Mouse (Mus musculus): ENCODE measurements around the gene Raver2. TPM values are rescaled to one million over a fixed set of nuclear protein-coding genes. Genes with fewer than 3 reads are reported as not detected.

The Raver2 gene
- polyA plus RNA-seq, 1 experiment from 2014 or later: 3.1 TPM

DNA sequence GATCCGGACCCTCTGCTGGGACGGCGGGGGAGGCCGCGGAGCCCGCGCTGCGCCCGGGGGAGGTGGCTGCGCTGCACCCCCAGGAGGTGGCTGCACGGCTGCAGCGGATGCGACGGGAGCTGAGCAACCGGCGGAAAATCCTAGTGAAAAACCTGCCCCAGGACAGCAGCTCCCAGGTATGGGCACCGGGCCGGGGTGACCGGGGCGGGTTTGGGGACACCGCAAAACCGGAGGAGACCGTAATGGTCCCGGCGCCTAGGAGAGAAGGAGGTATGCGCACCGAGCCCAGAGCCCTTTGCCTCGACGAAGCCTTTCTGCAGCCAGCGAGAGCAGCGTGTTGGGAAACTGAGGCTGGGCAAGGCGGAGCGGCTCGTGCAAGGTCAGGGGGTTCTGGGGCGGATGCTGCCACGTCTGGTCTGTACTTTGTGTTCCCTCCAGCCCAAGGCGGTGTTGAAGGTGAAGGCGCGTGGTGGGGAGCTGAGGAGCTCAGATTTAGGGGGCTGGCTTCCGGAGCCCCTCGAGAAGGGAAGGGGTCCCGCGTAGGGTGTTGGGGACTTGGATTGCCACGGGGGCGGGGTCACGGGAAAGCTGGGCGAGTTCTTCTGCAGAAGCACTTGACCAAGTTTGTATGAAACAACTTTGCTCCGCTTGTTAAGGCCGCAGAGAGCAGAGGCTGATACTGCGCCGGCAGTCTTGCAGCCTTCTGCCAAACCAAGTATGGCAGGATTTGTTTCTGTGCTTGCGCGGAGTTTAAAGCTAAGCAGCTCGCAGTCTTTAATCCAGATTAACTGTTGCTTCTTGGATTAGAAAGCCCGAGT lies 580 bp downstream of the Raver2 start:
- WGBS: 2% methylated on average over 55 of the region's 55 CpGs
- ATAC-seq: peak; percentile 51
- H3K9me3 ChIP-seq (ENCODE audit: control insufficient read depth): no peaks in the 10 kb centered on the region
- H3K36me3 ChIP-seq (ENCODE audit: control insufficient read depth, insufficient read depth): no peaks in the 10 kb centered on the region
- no peaks in the 10 kb centered on the region for H3K27me3 ChIP-seq (replicated peaks; ENCODE audit: control insufficient read depth, insufficient read depth, low read length)
- H3K9ac ChIP-seq (ENCODE audit: low read depth, low read length): peak overlapping the region; percentile 67
- no peak for TF ChIP-seq CTCF (IDR thresholded peaks at IDR 0.05; ENCODE audit: low read depth)
- no peaks in the 10 kb centered on the region for H3K4me1 ChIP-seq (replicated peaks; ENCODE audit: control insufficient read depth, insufficient read depth, low read length)
- peak overlapping the region; percentile 41 for H3K27ac ChIP-seq (ENCODE audit: low read depth, low read length)
- H3K4me2 ChIP-seq (replicated peaks; ENCODE audit: low read depth): peak overlapping the region; percentile 99
- peak overlapping the region; percentile 74 for H3K4me3 ChIP-seq (ENCODE audit: low read depth, low read length)

- no peak for ATAC-seq
- no peaks in the 10 kb centered on the region for H3K27me3 ChIP-seq (replicated peaks; ENCODE audit: control insufficient read depth, insufficient read depth, low read length)
- H3K9me3 ChIP-seq (ENCODE audit: control insufficient read depth): no peaks in the 10 kb centered on the region
- no peaks in the 10 kb centered on the region for H3K4me1 ChIP-seq (replicated peaks; ENCODE audit: control insufficient read depth, insufficient read depth, low read length)
- no peak overlapping the region for H3K4me2 ChIP-seq (replicated peaks; ENCODE audit: low read depth)
- TF ChIP-seq CTCF (IDR thresholded peaks at IDR 0.05; ENCODE audit: low read depth): no peak
- no peak overlapping the region for H3K27ac ChIP-seq (ENCODE audit: low read depth, low read length)
- no peak overlapping the region for H3K9ac ChIP-seq (ENCODE audit: low read depth, low read length)
- H3K36me3 ChIP-seq (ENCODE audit: control insufficient read depth, insufficient read depth): no peaks in the 10 kb centered on the region
- WGBS: 77% methylated on average over 4 of the region's 4 CpGs
- no peak overlapping the region for H3K4me3 ChIP-seq (ENCODE audit: low read depth, low read length)
Measured at GRCm38 (mm10) chr4:101071570-101071969, 2.8 kb downstream of the Raver2 start.

- Histone ChIP-seq H3K4me3 (ENCODE audit: low read depth, low read length) (no peak overlapping the region), H3K9ac (ENCODE audit: low read depth, low read length) (no peak overlapping the region), H3K4me2 (replicated peaks; ENCODE audit: low read depth) (no peak overlapping the region), H3K36me3 (ENCODE audit: control insufficient read depth, insufficient read depth) (no peaks in the 10 kb centered on the region), H3K9me3 (ENCODE audit: control insufficient read depth) (no peaks in the 10 kb centered on the region), H3K27me3 (replicated peaks; ENCODE audit: control insufficient read depth, insufficient read depth, low read length) (no peaks in the 10 kb centered on the region), H3K27ac (ENCODE audit: low read depth, low read length) (no peak overlapping the region), H3K4me1 (replicated peaks; ENCODE audit: control insufficient read depth, insufficient read depth, low read length) (0 out of 2 replicates have a peak, but pooled peaks cover 7% of the 10 kb centered on the region)
- WGBS: 33% methylated on average over 3 of the region's 3 CpGs
- no peak for ATAC-seq
- no peak for TF ChIP-seq CTCF (IDR thresholded peaks at IDR 0.05; ENCODE audit: low read depth)
Measured at GRCm38 (mm10) chr4:101076425-101076824, 7.6 kb downstream of the Raver2 start.

DNA sequence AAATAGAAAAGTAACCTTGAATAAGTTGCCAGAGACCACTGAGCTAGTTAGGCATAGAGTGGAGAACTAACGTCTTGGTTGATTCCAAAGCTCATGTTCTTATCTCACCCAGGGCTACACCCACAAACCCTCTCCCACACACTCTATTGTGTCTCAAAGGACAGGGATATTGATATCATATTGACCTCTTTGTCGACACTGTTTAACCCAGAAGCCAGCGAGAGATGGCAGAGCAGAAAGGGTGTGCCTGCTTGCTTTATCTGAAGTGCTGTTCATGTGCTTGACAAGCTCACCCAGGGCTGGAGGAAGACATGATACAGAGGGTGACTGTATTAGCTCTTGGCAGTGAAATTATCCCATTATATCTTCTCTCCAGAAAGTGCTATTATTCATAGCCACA lies 11.2 kb downstream of the Raver2 start:
- H3K27me3 ChIP-seq (replicated peaks; ENCODE audit: control insufficient read depth, insufficient read depth, low read length): no peaks in the 10 kb centered on the region
- no peak overlapping the region for H3K4me3 ChIP-seq (ENCODE audit: low read depth, low read length)
- H3K4me2 ChIP-seq (replicated peaks; ENCODE audit: low read depth): no peak overlapping the region
- H3K4me1 ChIP-seq (replicated peaks; ENCODE audit: control insufficient read depth, insufficient read depth, low read length): peaks cover 7% of the 10 kb centered on the region; the same call in 1 of the 2 replicates
- H3K36me3 ChIP-seq (ENCODE audit: control insufficient read depth, insufficient read depth): no peaks in the 10 kb centered on the region
- 0 out of 2 replicates have a peak, but pooled peaks have one; percentile 19 for ATAC-seq
- no peak for TF ChIP-seq CTCF (IDR thresholded peaks at IDR 0.05; ENCODE audit: low read depth)
- H3K27ac ChIP-seq (ENCODE audit: low read depth, low read length): no peak overlapping the region
- H3K9ac ChIP-seq (ENCODE audit: low read depth, low read length): no peak overlapping the region
- 29% methylated on average over 3 of the region's 3 CpGs for WGBS
- no peaks in the 10 kb centered on the region for H3K9me3 ChIP-seq (ENCODE audit: control insufficient read depth)

- no peak overlapping the region for H3K9ac ChIP-seq (ENCODE audit: low read depth, low read length)
- peak overlapping the region; percentile 29; the same call in 1 of the 2 replicates for H3K27ac ChIP-seq (ENCODE audit: low read depth, low read length)
- peak; percentile 45; the same call in 1 of the 2 replicates for ATAC-seq
Measured at GRCm38 (mm10) chr4:101082176-101082888, 13.5 kb downstream of the Raver2 start.

GRCm38 (mm10) chr4:101084863-101085262 lies 16.1 kb downstream of the Raver2 start:
- WGBS: 72% methylated on average over 4 of the region's 4 CpGs
- Histone ChIP-seq H3K4me3 (ENCODE audit: low read depth, low read length) (no peak overlapping the region), H3K27ac (ENCODE audit: low read depth, low read length) (no peak overlapping the region), H3K4me1 (replicated peaks; ENCODE audit: control insufficient read depth, insufficient read depth, low read length) (peaks cover 7% of the 10 kb centered on the region; the same call in 1 of the 2 replicates), H3K27me3 (replicated peaks; ENCODE audit: control insufficient read depth, insufficient read depth, low read length) (no peaks in the 10 kb centered on the region), H3K4me2 (replicated peaks; ENCODE audit: low read depth) (no peak overlapping the region), H3K36me3 (ENCODE audit: control insufficient read depth, insufficient read depth) (no peaks in the 10 kb centered on the region), H3K9me3 (ENCODE audit: control insufficient read depth) (no peaks in the 10 kb centered on the region), H3K9ac (ENCODE audit: low read depth, low read length) (no peak overlapping the region)
- ATAC-seq: no peak
- TF ChIP-seq CTCF (IDR thresholded peaks at IDR 0.05; ENCODE audit: low read depth): no peak

More at GRCm38 (mm10) chr4:101082176-101082888, 13.5 kb downstream of the Raver2 start:
- Histone ChIP-seq H3K4me2 (replicated peaks; ENCODE audit: low read depth) (peak overlapping the region; percentile 13; the same call in 1 of the 2 replicates), H3K36me3 (ENCODE audit: control insufficient read depth, insufficient read depth) (no peaks in the 10 kb centered on the region), H3K27me3 (replicated peaks; ENCODE audit: control insufficient read depth, insufficient read depth, low read length) (no peaks in the 10 kb centered on the region), H3K9me3 (ENCODE audit: control insufficient read depth) (no peaks in the 10 kb centered on the region), H3K4me3 (ENCODE audit: low read depth, low read length) (no peak overlapping the region), H3K4me1 (replicated peaks; ENCODE audit: control insufficient read depth, insufficient read depth, low read length) (peaks cover 7% of the 10 kb centered on the region; the same call in 1 of the 2 replicates)
- 25% methylated on average over 17 of the region's 17 CpGs for WGBS
- no peak for TF ChIP-seq CTCF (IDR thresholded peaks at IDR 0.05; ENCODE audit: low read depth)

Data from intestine, postnatal 0 days (tissue).